Mouse (Mus musculus) megakaryocyte, embryonic 14.5 days (primary cell): ENCODE measurements around the gene Fam98a.

ENCODE experiments used
- FLI1 ChIP-seq: IDR thresholded peaks from 2 replicates; pipeline ENCODE4 v1.6.1; 2012; ENCODE audit warnings: low read length, inconsistent platforms, mixed read lengths
- GATA1 ChIP-seq: IDR thresholded peaks from 3 replicates; pipeline ENCODE4 v1.6.1; 2012; ENCODE audit warnings: mixed read lengths, low read length, inconsistent platforms, borderline replicate concordance

- TF ChIP-seq GATA1 = no peak
- TF ChIP-seq FLI1 = no peak
Observed at GRCm38 (mm10) chr17:75551512-75552400, at the start of gene Fam98a.
